Mouse (Mus musculus) layer of hippocampus, adult 11-12 months (tissue): ENCODE results near the gene Hoxc9.

Experiments used
- DNase-seq: peaks from one replicate; pipeline ENCODE4 v3.0.0; 2022; ENCODE audit warnings: low spot score

The Hoxc9 gene

GRCm38 (mm10) chr15:103024131-103024530 lies 47.9 kb downstream of the Hoxc9 start:
- no peak for DNase-seq

- DNase-seq: no peak
Measured at GRCm38 (mm10) chr15:103027266-103028235, 51.3 kb downstream of the Hoxc9 start.

GRCm38 (mm10) chr15:103028916-103029512 lies 52.8 kb downstream of the Hoxc9 start:
- no peak for DNase-seq

GRCm38 (mm10) chr15:103030142-103030541 lies 53.9 kb downstream of the Hoxc9 start:
- DNase-seq: no peak

- no peak for DNase-seq
Measured at GRCm38 (mm10) chr15:103032167-103032566, 55.9 kb downstream of the Hoxc9 start.

- DNase-seq: no peak
Measured at GRCm38 (mm10) chr15:103032646-103033575, 56.7 kb downstream of the Hoxc9 start.

GRCm38 (mm10) chr15:103034043-103034806 lies 58.0 kb downstream of the Hoxc9 start:
- no peak for DNase-seq
